8 mouse cellular contexts compared by ENCODE assay signal in the genomic region with DNA sequence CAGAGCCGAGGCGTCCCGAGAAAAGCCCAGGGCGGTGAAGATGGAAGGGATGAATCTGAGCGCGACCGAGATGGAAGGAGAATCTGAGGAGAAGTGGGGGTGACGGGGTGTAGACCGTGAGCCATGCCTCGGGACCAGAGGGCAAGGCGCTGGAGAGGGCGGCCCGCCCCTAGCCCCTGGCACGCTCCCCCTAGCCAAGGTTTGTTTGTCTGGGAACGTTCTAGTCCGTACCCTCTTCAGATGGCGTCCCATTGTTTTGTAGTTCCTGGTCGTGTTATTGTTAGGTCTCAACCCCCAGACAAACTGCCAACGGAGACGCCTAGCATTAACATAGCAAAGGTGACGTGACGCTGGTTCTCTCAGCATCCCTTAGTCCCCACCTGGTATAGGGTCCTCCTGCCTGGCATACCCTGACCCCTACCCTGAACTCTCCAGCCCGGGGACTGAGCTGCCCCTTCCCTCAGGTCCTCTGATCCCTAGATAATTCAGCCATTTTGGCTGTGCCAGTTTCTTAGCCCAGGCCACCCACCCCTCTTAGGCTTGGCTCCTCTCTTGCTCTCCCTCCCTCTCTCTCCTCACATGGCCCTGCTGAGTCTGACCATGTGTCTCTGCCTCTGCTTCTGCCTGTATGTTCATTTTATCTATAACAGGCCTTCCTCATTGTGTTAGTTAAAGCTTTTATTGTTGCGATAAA. TPM values are rescaled to one million over a fixed set of nuclear protein-coding genes. Genes with fewer than 3 reads are reported as not detected.
DNase-seq lines count a peak whose midpoint lies in the region; ATAC-seq and TF ChIP-seq lines count a peak whose summit lies in the region.

No protein-coding gene starts in this region.

- no peaks in the 10 kb centered on the region for H3K27me3 ChIP-seq in heart, embryonic 16.5 days (ENCODE audit: control insufficient read depth, insufficient read depth, low read length)
- H3K27me3 ChIP-seq in forebrain, embryonic 12.5 days: peaks cover 12% of the 10 kb centered on the region; the same call in 1 of the 2 replicates
- H3K27me3 ChIP-seq in lung, embryonic 16.5 days (ENCODE audit: control insufficient read depth, insufficient read depth, low read depth, low read length): peaks cover 4% of the 10 kb centered on the region; the same call in 1 of the 2 replicates

- WGBS in heart, embryonic 16.5 days: 3% methylated on average over 24 of the region's 24 CpGs
- WGBS in forebrain, embryonic 12.5 days: 3% methylated on average over 24 of the region's 24 CpGs
- 4% methylated on average over 24 of the region's 24 CpGs for WGBS in lung, embryonic 16.5 days

- peak overlapping the region; percentile 94 for H3K4me2 ChIP-seq in heart, embryonic 16.5 days (ENCODE audit: low read depth, low read length)
- H3K4me2 ChIP-seq in forebrain, embryonic 12.5 days: peak overlapping the region; percentile 87
- peak overlapping the region; percentile 97 for H3K4me2 ChIP-seq in lung, embryonic 16.5 days (ENCODE audit: low read depth, low read length)

- H3K36me3 ChIP-seq in heart, embryonic 16.5 days (ENCODE audit: control insufficient read depth, insufficient read depth): no peaks in the 10 kb centered on the region
- no peaks in the 10 kb centered on the region for H3K36me3 ChIP-seq in forebrain, embryonic 12.5 days (replicated peaks)
- no peaks in the 10 kb centered on the region for H3K36me3 ChIP-seq in lung, embryonic 16.5 days (ENCODE audit: control insufficient read depth, insufficient read depth, low read length)

- H3K9me3 ChIP-seq in heart, embryonic 16.5 days (replicated peaks; ENCODE audit: control insufficient read depth, low read length): no peaks in the 10 kb centered on the region
- no peaks in the 10 kb centered on the region for H3K9me3 ChIP-seq in forebrain, embryonic 12.5 days
- no peaks in the 10 kb centered on the region for H3K9me3 ChIP-seq in lung, embryonic 16.5 days (ENCODE audit: control insufficient read depth, low read length)

- no peak for DNase-seq in heart, postnatal 4 days
- DNase-seq in R1 (ENCODE audit: low read depth, low spot score): peak; percentile 58
- peak; percentile 28 to 44 for DNase-seq in layer of hippocampus, adult 2 months (ENCODE audit: low spot score in 2 of 2)
- peak; percentile 50 to 58 for DNase-seq in right cerebral cortex, postnatal 36 days (ENCODE audit: low spot score in 2 of 2)
- no peak for DNase-seq in adrenal gland, adult 2 months

- peak overlapping the region; percentile 97 for H3K9ac ChIP-seq in heart, embryonic 16.5 days (ENCODE audit: low read length)
- peak overlapping the region; percentile 77 for H3K9ac ChIP-seq in forebrain, embryonic 12.5 days
- peak overlapping the region; percentile 81 for H3K9ac ChIP-seq in lung, embryonic 16.5 days (ENCODE audit: low read length)

- peak overlapping the region; percentile 85 for H3K4me3 ChIP-seq in heart, embryonic 16.5 days (ENCODE audit: low read length)
- H3K4me3 ChIP-seq in forebrain, embryonic 12.5 days (replicated peaks): peak overlapping the region; percentile 62
- peak overlapping the region; percentile 73 for H3K4me3 ChIP-seq in layer of hippocampus, adult 2 months
- peak overlapping the region; percentile 77 for H3K4me3 ChIP-seq in lung, embryonic 16.5 days (ENCODE audit: low read length)

- peaks cover 11% of the 10 kb centered on the region; the same call in 1 of the 2 replicates for H3K4me1 ChIP-seq in heart, embryonic 16.5 days (ENCODE audit: control insufficient read depth, insufficient read depth, low read length)
- peaks cover 14% of the 10 kb centered on the region for H3K4me1 ChIP-seq in forebrain, embryonic 12.5 days
- H3K4me1 ChIP-seq in lung, embryonic 16.5 days (replicated peaks; ENCODE audit: control insufficient read depth, insufficient read depth, low read length): peaks cover 6% of the 10 kb centered on the region; the same call in 1 of the 2 replicates

- peak; percentile 42 for ATAC-seq in heart, embryonic 16.5 days (replicated peaks; ENCODE audit: extremely low read depth, insufficient read depth, low FRiP score)
- ATAC-seq in forebrain, embryonic 12.5 days (ENCODE audit: low FRiP score): peak; percentile 78
- peak; percentile 74 for ATAC-seq in lung, embryonic 16.5 days (ENCODE audit: low read depth)

- peak overlapping the region; percentile 98 for H3K27ac ChIP-seq in heart, embryonic 16.5 days (ENCODE audit: low read length)
- peak overlapping the region; percentile 39; the same call in 1 of the 2 replicates for H3K27ac ChIP-seq in forebrain, embryonic 12.5 days
- peak overlapping the region; percentile 98 for H3K27ac ChIP-seq in layer of hippocampus, adult 2 months
- H3K27ac ChIP-seq in lung, embryonic 16.5 days (ENCODE audit: low read length): no peak overlapping the region

- TF ChIP-seq CTCF in layer of hippocampus, adult 2 months (conservative IDR thresholded peaks at IDR 0.05): no peak

RNA-seq across cellular contexts. Expression of gene Prkaa2, which starts 0.4 kb away (rescaled TPM):
- polyA plus RNA-seq in heart, embryonic 16.5 days (2015; fragmentation: Nextera tagmentation; extraction: Ambion mirVana): 45.3 and 49.7 TPM in 2 replicates
- 10 to 100 TPM; 88.5 to 89.9 TPM for total RNA-seq in heart, postnatal 4 days (2021)
- 5.5 and 6.3 TPM in 2 replicates for polyA plus RNA-seq in forebrain, embryonic 12.5 days (2016; fragmentation: Nextera tagmentation; extraction: Ambion mirVana)
- 10 to 100 TPM; 16.6 to 18.0 TPM for total RNA-seq in layer of hippocampus, adult 2 months (2021)
- 2.1 and 2.8 TPM in 2 replicates for polyA plus RNA-seq in lung, embryonic 16.5 days (2015; fragmentation: Nextera tagmentation; extraction: Ambion mirVana)
- total RNA-seq in adrenal gland, adult 2 months (2021): 1 to 10 TPM; 8.5 to 10.0 TPM
- polyA plus RNA-seq in adrenal gland, adult 2 months (2012; rRNA removed): 0.78 and 1.2 TPM in 2 replicates

RNA-seq across cellular contexts. Expression of gene Plpp3, which starts 47.0 kb away (rescaled TPM):
- polyA plus RNA-seq in heart, embryonic 16.5 days (2015; fragmentation: Nextera tagmentation; extraction: Ambion mirVana): 37.0 and 40.8 TPM in 2 replicates
- total RNA-seq in heart, postnatal 4 days (2021): 10 to 100 TPM; 46.0 to 47.7 TPM
- 84.9 and 90.4 TPM in 2 replicates for polyA plus RNA-seq in forebrain, embryonic 12.5 days (2016; fragmentation: Nextera tagmentation; extraction: Ambion mirVana)
- 100 to 1,000 TPM; 197 to 198 TPM for total RNA-seq in layer of hippocampus, adult 2 months (2021)
- 92.1 and 94.2 TPM in 2 replicates for polyA plus RNA-seq in lung, embryonic 16.5 days (2015; fragmentation: Nextera tagmentation; extraction: Ambion mirVana)
- total RNA-seq in adrenal gland, adult 2 months (2021): 100 to 1,000 TPM; 237 to 336 TPM
- 246 and 342 TPM in 2 replicates for polyA plus RNA-seq in adrenal gland, adult 2 months (2012; rRNA removed)

Comparison
In these comparisons a context has a peak if more than half of its experiments do, and no peak if none do; other contexts are left out.
1. DNase-seq: peak in R1 (single experiment), layer of hippocampus, adult 2 months (2 of 2) and right cerebral cortex, postnatal 36 days (2 of 2); none in heart, postnatal 4 days (single experiment) and adrenal gland, adult 2 months (single experiment).
2. Peak in every context shown above with its lines, with median percentiles within 50 percentile points of each other: ATAC-seq, H3K4me2 ChIP-seq, H3K4me3 ChIP-seq and H3K9ac ChIP-seq.